Mouse (Mus musculus) lung, postnatal 10 days (tissue): Measurements from ENCODE around the gene Dab1.

Experiments used
- DNase-seq: peaks from one replicate; pipeline ENCODE4 v3.0.0; 2021

The Dab1 gene

DNA sequence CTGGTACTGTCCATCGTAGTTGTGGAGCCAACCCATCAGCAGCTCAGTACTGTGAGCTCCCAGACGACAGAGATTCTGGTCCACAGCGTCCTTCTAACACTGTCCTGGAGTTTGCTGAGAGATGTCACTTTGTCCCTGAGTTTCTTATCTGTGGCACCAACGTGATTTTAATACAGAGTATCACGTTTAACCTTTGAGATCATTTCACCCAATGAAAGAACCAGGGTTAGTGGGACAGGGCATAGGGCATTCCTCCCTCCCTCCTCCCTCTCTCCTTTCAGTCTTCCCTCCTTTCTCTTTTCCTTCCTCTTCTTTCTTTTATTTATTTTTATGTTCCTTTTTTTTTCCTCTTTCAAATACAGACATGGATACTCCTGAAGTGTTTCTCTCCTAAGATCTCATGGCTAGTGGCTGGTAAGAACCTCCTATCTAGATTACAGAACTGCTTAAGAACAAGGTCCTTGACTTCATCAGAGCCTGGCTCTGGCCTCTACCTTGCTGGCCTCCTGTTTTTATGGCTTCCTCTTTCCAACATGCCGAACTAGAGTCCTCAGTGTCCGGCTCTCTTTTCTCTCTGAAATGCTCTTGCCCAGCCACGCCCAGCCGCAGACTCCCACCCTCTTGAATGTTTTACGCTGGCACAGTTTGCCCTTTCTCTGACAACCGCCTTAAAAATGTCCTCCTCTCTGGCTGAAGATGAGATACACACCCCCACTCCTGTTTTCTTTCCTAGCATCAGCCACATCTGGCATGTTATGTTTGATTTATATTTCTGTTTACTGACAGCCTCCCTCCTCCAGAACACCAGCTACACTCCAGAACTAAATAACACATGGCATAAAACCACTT is 844.0 kb downstream of the Dab1 start:
- no peak for DNase-seq

DNA sequence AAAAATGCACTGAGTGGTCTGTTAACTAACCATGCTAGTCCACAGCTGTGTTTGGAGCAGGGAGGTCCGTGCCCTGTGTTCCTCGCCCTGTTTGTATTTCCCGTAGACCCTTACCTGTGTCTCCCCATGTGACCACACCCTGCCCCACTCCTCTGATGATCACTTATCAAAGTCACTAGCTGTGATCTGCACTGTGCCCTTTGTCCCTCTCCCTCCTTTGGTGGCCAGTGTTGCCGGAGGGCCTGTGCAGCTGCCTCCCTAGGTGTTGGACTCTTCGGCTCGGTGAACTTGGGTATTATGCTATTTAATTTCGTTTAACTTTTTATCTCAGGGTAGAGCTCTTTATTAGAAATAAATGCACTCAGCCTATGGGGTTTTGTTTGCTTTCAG is 844.6 kb downstream of the Dab1 start:
- DNase-seq: no peak

DNA sequence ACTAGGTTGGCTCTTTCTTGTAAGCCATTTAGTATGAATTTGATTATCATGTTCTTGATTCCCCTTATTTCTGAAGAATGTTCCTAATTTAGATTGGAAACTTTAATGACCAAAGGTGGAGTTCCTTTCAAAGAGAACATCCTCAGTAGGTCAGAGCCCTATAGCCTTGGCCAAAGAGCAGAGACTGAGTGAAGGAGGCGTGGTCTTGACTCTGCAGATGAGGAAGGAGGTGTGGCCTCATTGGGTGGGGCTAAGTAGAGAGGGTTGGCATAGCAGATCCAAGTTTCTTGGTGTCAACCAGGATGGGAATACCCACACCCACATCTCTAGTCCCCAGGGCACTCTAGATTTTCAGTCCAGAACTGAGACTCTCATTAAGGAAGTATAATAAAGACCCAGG is 846.4 kb downstream of the Dab1 start:
- no peak for DNase-seq

DNA sequence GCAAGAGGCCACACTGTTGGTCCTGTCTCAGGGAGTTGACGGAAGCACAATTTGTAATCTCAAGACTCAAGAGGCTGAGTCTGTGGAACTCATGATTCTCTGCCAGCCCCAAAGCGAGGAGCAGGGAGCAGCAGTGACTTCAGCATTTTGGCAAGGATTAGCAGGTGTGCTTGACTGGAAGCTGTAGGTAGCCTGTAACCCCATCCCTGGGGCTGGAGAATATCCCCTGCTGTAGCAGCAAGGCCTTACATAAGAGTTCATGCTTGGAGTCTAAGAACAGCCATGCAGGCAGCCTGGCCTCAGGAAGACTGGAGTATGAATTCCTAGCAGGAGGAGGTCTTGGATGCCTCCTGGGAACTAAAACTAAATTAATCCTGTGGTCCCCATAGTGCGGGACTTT is 849.5 kb downstream of the Dab1 start:
- DNase-seq: no peak

DNA sequence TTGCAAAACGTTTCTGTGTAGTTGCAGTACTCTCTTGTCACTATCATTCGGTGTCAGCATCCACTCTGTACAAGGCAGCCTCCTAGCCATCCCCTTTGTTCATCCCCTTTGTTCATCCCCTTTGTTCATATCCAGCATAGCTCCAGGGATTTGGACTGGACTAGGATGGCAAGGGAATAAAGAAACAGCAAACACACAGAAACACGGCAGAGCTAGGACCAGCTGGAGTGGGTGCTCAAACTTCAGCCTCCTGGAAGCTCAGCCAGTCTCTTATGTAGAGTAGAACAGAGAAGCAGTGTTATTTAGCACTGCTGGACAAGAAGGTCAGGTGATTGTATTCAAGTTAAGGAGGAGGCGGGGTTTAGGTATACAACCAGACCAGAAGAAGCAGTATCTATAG is 853.8 kb downstream of the Dab1 start:
- DNase-seq: no peak

DNA sequence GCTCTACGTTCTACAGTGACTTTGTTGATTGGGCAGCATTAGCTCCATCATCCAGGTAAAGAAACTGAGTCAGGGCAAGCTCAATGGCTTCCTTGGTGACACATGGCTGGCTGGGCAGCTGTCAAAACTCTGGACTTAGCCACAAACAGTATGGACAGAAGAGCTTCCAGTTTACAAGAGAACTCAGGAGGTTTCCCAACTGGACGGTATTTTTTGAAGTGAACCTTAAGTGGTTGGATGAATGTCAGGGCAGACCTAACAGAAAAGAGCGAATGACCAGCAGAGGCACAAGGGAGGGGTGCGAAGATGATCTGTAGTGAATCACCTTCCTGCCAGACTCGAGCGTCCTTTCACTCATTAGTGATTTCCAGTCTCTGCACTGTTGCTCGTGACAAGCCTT is 857.7 kb downstream of the Dab1 start:
- DNase-seq: no peak

DNA sequence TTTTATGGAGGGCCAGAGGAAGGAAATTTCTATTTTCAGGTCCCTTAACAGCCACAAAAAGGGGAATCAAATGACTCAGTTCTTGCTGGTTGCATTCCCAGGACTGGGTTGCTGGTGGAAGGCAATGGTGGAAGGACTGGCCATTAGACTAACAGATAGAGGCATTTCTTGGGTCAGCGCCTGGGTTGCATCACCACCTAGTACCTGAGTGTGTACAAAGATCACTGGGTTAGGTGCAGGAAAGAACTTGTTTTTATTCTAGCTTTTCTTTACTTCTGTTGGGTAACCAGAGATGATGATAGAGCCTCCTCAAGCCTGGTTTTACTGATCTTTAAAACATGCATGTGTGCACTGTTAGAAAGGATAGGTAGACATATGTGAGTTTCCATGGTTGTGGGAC is 864.8 kb downstream of the Dab1 start:
- DNase-seq: no peak

DNA sequence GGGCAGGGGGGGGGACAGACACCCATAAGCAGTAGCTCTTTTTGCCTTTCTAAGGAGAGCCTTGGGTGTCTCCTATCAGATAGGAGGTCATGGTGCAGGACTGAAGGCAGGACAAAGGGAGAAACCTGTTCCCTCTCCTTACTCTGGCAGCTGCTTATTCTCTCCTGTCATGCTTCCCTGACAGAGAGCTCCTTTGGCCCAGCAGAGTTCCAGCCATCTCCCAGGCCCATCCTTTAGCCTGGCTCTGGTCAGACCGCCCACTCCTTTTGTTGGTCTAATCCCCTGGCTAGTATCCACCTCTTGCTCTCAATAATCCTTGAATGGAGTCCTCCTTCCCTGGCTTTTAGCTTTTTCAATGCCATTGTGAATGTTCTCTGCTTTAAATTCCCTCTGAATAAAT is 878.1 kb downstream of the Dab1 start:
- DNase-seq: no peak

DNA sequence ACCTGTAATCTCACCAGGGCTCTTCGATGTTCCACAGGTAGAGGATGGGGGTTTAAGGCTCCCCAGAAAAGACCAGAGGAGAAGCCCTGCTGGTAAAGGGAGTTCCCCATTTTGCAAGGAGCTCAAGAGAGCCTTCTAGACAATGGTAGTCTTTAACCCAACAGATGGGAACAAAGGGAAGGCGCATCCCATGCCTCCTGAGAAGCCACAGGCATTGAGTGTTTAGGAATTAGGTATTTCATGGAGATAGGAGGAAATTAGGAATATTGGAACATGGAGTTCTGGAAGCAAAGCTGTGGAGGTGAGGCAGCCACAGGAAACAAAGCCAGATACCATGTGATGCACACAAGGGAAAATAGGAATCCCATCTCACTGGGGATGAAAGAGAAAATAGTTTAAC is 881.0 kb downstream of the Dab1 start:
- no peak for DNase-seq

DNA sequence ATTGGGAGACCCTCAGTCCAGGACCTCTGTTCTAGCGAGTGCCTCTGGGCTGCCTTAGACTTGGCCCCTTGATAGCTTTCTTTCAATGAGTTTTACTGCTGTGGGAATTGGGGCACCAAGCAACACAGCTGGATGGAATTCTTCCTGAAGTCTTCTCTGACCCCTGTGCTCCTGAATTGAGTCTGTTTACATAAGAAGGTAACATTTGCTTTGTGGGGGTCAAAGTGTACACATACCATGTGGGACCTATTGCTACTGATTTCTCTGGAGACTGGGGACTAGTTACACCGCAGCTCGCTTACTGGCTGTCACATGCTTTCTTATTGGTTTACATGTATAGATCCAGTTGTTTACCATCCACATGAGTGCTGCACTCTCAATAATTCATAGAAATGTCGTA is 881.5 kb downstream of the Dab1 start:
- DNase-seq: no peak

DNA sequence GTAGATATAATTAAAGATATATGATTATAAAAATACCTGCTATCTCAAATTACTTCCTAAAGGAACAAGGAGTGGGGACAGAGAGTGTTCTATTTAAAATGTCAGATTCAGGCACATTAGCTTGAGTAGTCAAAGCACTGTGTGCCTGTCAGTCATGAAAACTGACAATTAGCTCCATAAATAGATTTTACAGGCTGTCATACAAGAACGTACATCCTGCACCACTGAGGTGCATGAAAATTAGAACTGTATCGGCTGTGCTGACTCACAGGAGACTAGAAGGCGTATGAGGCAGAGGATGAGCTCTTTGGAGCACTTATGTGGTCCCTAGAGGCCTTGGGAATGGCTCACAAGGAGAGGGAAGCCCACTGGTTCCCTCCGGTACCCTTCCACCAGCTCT is 882.1 kb downstream of the Dab1 start:
- DNase-seq: no peak

DNA sequence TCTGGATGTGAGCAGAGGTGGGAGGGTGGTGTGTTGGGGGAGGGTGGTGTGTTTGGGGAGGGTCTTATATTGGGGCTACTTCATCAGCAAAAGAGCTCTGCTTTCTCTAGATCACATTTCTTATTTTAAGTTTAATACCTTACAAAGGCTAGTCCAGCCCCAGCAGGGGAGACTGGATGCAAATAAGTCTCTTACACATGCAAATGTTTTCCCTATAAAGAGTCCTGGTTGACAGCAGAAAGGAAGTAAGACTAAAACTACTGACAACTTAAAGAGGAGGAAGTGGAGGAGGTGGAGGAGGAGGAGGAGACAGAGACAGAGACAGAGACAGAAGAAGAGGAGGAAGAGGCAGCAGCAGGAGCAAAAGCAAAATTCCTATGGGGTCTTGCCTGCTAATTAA is 885.8 kb downstream of the Dab1 start:
- DNase-seq: no peak

DNA sequence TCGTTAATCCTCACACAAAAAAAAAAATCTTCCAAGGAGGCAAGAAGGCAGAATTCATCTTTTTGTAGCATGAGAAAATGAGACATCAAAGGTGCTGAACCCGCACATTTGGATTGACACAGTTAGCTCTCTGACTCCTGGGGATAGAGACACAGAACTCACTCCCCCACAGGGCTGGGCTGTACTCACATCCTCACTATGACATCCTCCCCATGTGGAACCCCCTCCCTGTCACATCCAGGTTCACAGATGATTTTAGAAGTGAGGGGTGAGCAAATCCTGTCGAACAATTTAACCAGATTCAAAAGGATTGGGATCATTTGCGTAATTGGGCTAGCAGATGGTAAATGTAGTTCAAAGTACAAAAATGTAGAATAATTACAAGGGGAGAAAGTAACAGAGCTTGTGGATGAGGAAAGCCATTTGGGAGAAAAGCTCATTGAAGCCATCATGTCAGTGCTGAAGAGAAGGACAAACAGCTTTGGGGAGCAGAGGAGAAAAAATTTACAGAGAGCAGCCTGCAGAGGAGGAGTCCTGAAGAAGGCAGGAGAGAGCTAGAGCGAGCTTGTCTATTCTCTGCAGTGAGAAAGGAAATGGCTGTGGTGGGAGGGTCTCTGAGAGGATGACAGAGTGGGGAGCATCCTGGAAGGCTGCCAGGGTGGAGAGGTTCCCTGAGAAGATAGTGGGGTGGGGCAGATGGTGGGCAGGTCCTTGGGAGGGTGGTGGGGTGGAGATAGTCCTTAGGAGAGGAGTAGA is 890.2 kb downstream of the Dab1 start:
- DNase-seq: peak; percentile 5

DNA sequence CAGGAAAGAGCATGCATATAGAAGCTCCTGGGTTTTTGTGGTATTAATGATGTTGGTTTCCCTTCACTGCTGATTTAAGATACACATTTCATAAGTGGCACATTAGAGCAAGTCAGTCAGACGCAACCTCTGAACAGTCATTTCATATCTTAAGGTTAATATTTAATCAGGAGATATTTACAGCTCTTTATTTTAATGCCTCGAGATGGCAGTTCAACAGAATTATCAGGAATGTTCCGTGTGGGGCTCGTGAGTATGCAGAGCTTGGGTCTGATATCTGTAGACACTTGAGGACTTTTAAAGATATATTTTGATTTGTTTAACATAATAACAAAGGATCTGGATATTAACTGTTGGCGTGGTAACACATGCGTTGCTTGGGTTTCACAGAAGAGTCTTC is 892.7 kb downstream of the Dab1 start:
- no peak for DNase-seq

DNA sequence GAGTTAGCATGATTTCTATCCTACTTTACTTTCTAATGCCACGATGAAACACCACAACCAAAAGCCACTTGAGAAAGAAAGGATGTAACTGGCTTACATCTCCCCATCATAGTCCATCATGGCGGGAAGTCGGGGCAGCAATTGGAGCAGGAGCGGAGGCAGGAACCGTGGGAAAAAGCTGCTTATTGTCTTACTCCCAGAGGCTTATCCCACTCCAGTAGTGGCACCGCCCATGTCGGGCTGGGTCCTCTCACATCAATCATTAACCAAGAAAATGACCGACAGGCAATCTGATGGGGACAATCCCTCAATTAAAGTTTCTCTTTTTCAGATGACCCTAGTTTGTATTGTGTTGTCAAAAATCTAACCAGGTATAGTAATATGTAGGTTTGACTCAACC is 893.4 kb downstream of the Dab1 start:
- no peak for DNase-seq

DNA sequence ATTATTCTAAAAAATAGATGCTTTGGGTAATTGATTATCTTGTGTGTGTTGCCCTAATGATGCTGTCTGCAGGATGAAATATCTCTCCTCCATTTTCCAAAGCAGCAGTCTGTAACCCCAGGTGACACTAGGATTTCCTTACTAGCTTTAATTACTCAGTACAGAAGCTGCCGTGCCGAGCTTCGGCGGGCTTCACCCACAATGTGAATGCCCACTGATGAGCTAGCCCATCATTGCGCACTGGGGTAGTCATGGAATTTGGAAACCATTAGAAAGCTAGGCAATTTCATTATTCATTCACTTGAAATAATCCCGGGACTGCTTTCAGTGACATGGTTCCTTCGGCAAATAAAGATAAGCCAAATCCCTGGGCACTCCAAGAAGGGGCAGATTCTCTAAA is 894.5 kb downstream of the Dab1 start:
- DNase-seq: no peak

DNA sequence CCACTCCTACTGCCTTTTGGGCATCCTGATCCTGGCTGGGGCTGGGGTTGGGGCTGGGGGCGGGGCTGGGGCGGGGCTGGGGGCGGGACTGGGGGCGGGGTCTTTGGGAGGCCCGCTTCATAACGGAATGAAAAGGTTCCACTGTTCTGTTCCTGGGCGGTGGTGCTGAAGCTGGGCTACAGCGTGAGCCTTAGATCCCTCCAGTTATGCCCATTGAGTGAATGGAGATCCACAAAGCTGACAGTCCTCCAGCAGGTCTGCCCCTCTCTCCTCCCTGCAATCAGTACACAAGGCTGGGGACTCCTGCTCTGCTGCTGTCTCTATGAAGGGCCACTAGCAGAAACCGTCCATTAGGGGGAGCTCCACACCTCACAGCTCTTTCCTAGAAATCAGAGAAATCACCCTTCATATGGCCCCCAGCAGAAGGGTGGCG is 895.4 kb downstream of the Dab1 start:
- DNase-seq: peak; percentile 44

DNA sequence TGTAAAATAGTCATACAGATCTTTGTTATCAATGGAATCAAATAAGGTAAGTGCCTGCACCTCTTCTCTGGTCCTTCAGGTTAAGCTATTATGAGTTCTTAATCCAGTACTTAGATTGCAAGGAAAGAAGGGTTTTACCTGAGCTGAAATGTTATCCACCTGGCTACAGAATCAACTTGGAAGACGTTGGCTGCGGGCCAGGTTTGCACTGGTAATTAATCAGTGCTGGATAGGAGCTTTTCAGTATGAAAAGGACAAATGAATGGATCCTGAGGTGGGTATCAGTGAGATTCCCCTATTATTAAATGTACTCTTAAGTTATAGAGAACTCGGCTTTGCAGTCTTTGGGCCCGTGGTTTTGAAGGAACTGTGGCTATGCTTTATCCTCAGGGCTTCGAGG is 896.5 kb downstream of the Dab1 start:
- DNase-seq: no peak

DNA sequence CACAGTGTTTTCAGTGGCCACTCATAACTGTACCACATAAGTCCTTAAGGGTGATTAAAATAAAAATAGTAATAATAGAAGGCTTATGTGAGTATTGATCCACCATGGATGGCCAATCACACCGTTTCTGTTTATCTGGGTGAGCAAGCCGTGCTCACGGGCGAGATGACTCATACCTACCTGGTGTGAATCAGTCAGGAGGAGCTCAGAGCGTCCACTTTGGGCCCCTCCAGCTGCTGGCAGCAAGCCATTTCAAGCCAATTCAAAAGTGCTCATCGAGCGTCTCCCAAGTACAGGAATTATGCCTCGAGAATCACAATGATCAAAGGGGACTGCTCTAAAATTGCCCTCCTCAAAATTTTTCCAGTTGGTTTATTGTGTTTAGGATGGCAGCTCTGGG is 903.2 kb downstream of the Dab1 start:
- DNase-seq: peak; percentile 18

DNA sequence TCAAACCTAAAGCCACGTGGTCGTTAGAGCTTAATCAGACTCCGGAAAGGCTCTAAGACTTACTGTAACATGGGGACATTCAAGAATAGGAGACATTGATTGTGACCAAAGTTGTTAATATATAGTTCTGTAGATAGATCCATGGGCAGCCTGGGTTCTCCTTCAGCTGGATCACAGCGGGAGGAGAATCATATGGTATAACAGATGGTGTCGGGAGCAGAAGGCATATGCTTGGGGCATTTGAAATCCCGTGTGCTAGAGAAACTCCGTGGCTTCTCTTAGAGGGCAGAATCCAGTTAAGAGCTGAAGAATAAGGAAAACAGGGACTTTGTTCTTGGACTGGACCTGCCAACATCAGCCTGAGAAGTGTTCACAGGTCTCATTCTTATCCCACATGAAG is 904.6 kb downstream of the Dab1 start:
- no peak for DNase-seq

DNA sequence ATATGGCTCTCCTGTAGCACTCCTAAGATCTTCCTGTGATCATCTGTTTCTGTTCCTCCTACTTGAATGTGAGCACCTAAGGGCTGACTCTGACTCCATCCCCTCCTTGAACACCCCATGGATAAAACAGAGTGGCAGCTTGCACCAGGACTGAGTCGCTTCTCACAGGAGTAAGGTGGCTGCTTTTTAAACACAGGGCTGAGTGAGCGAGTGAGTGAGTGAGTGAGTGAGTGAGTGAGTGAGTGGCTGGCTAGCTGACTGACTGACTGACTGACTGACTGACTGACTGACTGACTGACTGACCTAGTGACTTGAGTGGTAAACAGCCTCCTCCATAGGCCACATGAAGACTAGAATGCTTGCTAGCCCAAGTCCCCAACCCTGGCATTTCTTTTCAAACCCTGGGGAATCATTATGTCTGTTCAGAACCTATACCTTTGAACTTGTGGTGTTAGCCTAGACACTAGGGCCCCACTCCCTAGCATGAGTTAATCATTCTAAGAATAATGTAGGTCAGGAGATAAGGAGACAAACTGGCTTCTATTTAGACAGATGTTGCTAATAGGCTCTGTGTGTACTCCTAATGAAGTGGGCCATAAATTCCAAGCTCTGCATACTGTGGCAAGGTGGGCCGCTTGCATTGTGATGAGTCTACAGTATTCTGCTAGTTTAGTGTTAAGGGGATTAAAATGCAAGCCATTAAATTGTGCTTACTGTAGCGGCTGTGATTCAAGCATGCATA is 910.9 kb downstream of the Dab1 start:
- no peak for DNase-seq

DNA sequence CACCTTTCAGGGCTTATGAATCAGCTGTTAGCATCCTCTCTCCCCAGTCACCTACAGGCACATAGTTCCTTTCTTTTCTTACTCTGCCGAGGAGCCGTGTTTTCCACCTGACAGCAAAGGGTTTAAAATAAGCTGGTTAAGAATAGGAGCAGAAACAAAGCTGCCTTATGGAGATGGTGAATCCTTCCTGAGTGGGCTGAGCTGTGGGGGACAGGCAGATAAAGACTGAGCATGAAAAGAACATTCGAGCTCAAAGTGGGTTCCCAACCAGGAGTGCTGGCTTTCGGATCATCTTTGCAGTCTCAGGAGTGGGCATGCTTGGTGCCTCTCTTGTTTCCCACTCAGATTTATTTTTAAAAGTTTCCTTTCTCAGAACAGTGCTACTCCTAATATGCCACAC is 913.7 kb downstream of the Dab1 start:
- DNase-seq: no peak

DNA sequence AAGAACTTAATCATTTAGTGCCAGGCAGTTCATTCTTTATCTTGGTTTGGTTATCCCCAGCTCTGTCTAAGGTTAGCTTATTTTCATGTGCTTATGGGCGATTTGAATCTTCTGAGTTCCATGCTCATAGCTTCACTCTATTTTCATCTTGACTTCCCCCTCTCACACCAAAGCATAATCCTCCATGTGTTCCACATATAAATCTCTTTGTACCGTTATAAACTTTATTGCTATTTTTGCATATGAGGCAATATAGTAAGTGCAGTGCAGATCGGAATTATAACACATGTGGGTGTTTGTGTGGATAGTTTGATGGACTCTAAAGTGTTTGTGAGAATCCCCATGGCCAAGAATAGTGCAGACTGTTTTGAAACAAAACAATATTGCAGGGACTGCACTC is 919.3 kb downstream of the Dab1 start:
- DNase-seq: no peak

DNA sequence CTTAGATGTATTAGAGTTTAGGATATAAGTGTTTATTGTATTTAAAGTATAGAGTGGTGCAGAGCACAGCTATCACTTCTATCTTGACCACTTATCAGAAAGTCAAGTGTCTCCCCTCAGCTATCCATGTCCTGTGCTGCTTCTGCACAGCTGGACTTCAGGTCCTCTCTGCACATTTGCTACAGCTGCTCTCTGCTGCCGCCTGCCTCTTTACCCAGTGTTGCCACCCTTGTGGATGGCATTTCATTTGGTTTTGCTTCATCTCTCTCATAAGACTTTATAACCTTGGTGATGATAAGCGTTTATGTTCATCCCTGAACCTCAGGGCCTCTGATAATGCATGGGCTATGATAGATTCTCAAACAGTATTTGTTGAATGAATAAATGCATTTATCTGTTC is 919.9 kb downstream of the Dab1 start:
- DNase-seq: no peak
